Mouse (Mus musculus) embryonic fibroblast, embryonic 13.5 days (primary cell): ENCODE data around the gene Polr2b. TPM values are rescaled to one million over a fixed set of nuclear protein-coding genes. Genes with fewer than 3 reads are reported as not detected.

ENCODE experiments used
- H3K27ac ChIP-seq: 2 replicates; pipeline ENCODE4 v1.5.1; 2012; ENCODE audit warnings: low read length, control low read depth, inconsistent platforms; ENCODE audit not compliant: insufficient read depth
- H3K4me1 ChIP-seq: 2 replicates; pipeline ENCODE4 v1.6.1; 2011; ENCODE audit warnings: low read length; ENCODE audit not compliant: control insufficient read depth, insufficient read depth
- H3K4me3 ChIP-seq: 2 replicates; pipeline ENCODE4 v1.5.1; 2011; ENCODE audit warnings: mild to moderate bottlenecking, control low read depth, low read length; ENCODE audit not compliant: insufficient read depth
- CTCF ChIP-seq: IDR thresholded peaks from 2 replicates; pipeline ENCODE4 v1.5.1; 2011; ENCODE audit warnings: mild to moderate bottlenecking, control low read depth, low read length, moderate library complexity, borderline replicate concordance; ENCODE audit not compliant: insufficient read depth
- POLR2A ChIP-seq: IDR thresholded peaks from 2 replicates; pipeline ENCODE4 v1.6.1; 2011; ENCODE audit warnings: low read depth, mild to moderate bottlenecking, control low read depth, low read length, moderate library complexity
- polyA plus RNA-seq: library from polyadenylated mRNA; stranded (reverse); fragments of >200 nt; gene quantifications from 2 replicates; pipeline ENCODE4 v1.2.4, GENCODE M21; 2011; ENCODE audit warnings: low read depth; ENCODE audit not compliant: missing spikeins, insufficient read length

Polr2b gene
- polyA plus RNA-seq, 1 experiment = 84.9 TPM

GRCm38 (mm10) chr5:77289686-77290085, 20.3 kb upstream of the Polr2b start:
- TF ChIP-seq POLR2A (no peak), CTCF (no peak)
- Histone ChIP-seq H3K4me1 (no peaks in the 10 kb centered on the region), H3K4me3 (no peak overlapping the region), H3K27ac (no peak overlapping the region)

GRCm38 (mm10) chr5:77290606-77291005, 19.3 kb upstream of the Polr2b start:
- Histone ChIP-seq H3K4me3 (no peak overlapping the region), H3K4me1 (no peaks in the 10 kb centered on the region), H3K27ac (no peak overlapping the region)
- no peak for TF ChIP-seq CTCF
- TF ChIP-seq POLR2A = no peak

DNA sequence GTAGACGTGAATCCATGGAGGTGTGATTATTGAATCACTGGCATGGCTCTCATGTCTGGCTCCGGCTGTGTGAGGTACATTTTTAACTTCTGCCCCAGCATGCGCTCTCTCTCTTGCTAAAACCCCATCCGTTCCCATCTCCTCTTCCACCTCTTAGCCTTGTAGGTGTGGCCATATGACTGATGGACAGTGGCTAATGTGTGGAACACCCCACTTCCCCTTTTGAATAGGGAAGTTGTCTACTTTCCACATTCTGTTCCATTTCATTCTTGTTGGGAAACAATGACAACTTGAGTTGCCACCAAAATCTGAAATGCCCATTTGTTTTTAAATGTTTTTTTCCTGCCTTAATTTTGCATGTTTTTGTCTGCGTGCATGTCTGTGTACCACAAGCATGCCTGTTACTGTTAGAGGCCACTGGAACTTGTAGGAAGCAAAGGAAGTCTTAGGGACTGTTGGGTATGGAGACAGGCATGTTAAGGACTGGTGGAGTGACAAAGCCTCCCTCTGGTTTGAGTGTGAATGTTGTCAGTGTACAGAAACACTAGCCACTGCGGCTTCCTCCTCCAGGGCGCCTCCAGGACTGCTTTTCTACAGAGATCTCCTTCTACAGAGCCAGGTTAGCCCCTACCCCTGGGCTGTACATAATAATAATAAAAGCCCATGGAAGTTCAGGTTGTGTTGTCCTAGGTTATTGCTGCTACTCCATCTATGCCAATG, 17.0 kb upstream of the Polr2b start:
- Histone ChIP-seq H3K27ac (no peak overlapping the region), H3K4me1 (no peaks in the 10 kb centered on the region), H3K4me3 (no peak overlapping the region)
- TF ChIP-seq POLR2A = no peak
- no peak for TF ChIP-seq CTCF

- TF ChIP-seq CTCF = no peak
- no peak for TF ChIP-seq POLR2A
- peaks cover 3% of the 10 kb centered on the region; the same call in 1 of the 2 replicates for H3K4me1 ChIP-seq
- H3K4me3 ChIP-seq = no peak overlapping the region
- no peak overlapping the region for H3K27ac ChIP-seq
These were observed 10.5 kb upstream of the Polr2b start for GRCm38 (mm10) chr5:77299486-77299885.

GRCm38 (mm10) chr5:77301296-77301903, 8.5 kb upstream of the Polr2b start:
- TF ChIP-seq POLR2A (no peak), CTCF (no peak)

GRCm38 (mm10) chr5:77307821-77308553, 2.0 kb upstream of the Polr2b start:
- Histone ChIP-seq H3K27ac (no peak overlapping the region), H3K4me1 (peaks cover 4% of the 10 kb centered on the region; the same call in 1 of the 2 replicates), H3K4me3 (peak overlapping the region; percentile 77)
- TF ChIP-seq CTCF = no peak
- no peak for TF ChIP-seq POLR2A

More at GRCm38 (mm10) chr5:77301296-77301903, 8.5 kb upstream of the Polr2b start:
- H3K4me1 ChIP-seq = peaks cover 3% of the 10 kb centered on the region; the same call in 1 of the 2 replicates
- H3K4me3 ChIP-seq = no peak overlapping the region
- H3K27ac ChIP-seq = peak overlapping the region; percentile 92

DNA sequence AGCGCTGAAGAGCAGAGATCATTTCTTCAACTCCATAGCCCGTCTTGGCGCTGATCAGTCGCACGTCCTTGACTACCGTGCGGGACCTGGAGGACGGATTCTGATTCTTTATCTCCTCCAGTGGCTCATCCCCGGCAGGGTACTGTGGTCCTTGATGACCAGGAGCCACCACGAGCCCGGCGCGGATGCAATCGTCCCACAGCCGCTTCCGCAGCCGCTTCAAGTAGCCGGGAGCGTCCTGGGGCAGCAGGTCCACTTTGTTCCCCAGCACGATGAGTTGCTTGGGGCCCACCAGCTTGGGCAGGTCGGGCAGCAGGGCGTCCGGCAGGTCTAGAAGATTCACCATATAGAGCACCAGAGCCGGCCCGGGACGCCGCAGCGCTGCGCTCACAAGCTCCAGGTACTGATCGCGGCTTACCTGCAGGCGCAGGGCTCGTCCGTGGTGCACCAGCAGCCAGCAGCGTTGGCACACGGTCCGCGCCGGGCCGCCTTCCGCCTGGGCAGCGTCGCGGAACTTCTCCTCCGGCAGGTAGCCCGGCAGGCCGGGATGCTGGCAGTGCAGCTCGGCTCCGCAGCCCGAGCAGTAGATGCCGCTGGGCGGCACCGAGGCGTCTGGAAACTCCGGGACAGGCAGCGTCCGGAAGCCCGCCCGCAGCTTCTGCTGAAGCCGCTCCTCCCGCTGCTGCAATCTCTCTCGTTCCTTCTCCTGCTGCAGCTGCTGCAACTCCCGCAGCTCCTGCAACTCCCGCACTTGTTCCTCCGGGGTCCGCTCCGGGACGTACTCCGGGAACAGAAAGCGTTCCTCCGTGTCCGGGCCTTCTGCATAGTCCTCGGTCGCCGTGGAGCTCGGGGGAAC, 668 bp upstream of the Polr2b start:
- H3K27ac ChIP-seq = no peak overlapping the region
- H3K4me1 ChIP-seq = peaks cover 4% of the 10 kb centered on the region; the same call in 1 of the 2 replicates
- H3K4me3 ChIP-seq = peak overlapping the region; percentile 77
- TF ChIP-seq CTCF (no peak), POLR2A (no peak)

DNA sequence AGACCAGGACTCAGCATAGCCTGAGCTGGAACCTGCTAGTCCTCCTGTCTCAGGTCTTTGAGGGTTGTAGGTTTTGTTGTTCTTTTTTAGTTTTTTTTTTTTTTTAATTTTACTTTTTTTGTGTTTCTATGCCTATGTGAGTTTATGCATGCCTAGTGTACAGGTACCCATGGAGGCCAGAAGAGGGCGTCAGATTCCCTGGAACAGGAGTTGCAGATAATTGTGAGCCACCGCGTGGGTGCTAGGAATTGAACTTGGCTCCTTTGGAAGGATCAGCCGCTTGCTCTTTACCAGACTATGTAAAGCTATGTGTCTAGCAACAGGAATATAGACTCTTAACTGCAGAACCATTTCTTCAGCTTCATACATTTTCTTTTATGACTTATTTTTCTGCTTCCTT, 4.3 kb downstream of the Polr2b start:
- H3K27ac ChIP-seq = no peak overlapping the region
- peaks cover 4% of the 10 kb centered on the region; the same call in 1 of the 2 replicates for H3K4me1 ChIP-seq
- no peak overlapping the region for H3K4me3 ChIP-seq
- TF ChIP-seq CTCF = no peak
- TF ChIP-seq POLR2A = no peak

DNA sequence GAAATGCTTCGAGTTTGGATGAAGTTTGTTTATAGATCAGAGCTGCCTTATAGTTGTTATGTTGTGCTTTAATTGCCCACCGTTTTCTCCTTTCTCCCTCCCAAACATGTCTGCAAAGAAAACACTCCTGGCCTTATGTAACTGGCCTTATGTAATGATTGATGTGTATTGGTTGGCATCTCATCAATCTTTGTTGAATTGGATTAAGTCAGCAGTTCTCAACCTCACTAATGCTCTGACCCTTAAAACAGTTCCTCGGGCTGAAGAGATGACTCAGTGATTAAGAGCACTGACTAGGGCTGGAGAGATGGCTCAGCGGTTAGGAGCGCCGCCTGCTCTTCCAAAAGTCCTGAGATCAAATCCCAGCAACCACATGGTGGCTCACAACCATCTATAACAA, 5.0 kb downstream of the Polr2b start:
- Histone ChIP-seq H3K4me3 (no peak overlapping the region), H3K4me1 (peaks cover 4% of the 10 kb centered on the region; the same call in 1 of the 2 replicates), H3K27ac (no peak overlapping the region)
- no peak for TF ChIP-seq CTCF
